Mouse (Mus musculus) hematopoietic stem cell, adult 5-6 weeks (primary cell): ENCODE measurements around the gene Galnt9. TPM values are rescaled to one million over a fixed set of nuclear protein-coding genes. Genes with fewer than 3 reads are reported as not detected.

Experiments
- ATAC-seq, 2 experiments: fragments of 125-278 bp in 1 of 2; replicated peaks in 1 of 2; 2 replicates each; pipeline ENCODE4 v1.8.0; 2016 to 2017; ENCODE audit warnings: inconsistent platforms in 2 of 2, mild to moderate bottlenecking in 2 of 2, moderate number of reproducible peaks in 2 of 2, low read depth in 1 of 2, moderate TSS enrichment in 1 of 2; ENCODE audit not compliant: low FRiP score in 2 of 2, poor library complexity in 2 of 2, severe bottlenecking in 2 of 2, insufficient read depth in 1 of 2, low TSS enrichment in 1 of 2
- total RNA-seq: library from RNA; stranded (forward); fragments of 172-1452, 232-1000 nt; gene quantifications from 2 replicates; pipeline ENCODE4 v1.2.3, GENCODE M21; 2017

The Galnt9 gene
- total RNA-seq, 1 experiment from 2014 or later, result not detected

GRCm38 (mm10) chr5:110562741-110563326 lies 18.7 kb downstream of the Galnt9 start:
- ATAC-seq, result no peak

DNA sequence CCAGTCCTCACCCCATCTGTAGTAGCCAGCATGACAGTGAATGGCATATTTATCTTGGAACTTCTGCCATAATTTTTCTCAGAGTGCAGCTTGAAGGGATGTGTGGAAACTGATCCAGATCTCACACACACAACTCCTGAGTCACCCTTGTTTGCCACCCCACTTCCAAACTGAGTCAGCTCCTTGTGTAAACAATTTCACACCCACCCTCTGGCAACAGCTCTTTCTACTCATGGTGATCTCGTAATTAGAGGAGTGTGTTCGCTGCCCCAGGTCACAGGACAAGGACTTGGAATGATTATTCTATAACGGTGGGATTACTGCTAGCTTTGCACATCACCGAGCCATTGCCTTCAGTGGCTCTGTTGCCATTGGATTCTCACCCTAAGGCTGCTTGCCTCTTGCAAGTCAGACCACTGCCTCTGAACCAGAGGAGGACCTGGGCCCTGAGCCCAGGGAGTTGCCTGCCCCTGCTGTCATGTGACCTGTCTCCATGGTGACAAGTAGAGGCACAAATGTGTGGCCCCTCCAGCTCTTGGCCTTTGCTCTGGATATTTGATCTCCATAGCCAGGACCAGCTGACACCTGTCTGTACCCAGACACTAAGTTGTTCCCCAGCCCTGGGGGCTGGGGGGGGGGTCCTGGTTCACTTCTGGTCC lies 21.0 kb downstream of the Galnt9 start:
- no peak for ATAC-seq

- ATAC-seq, result no peak
These were observed 23.4 kb downstream of the Galnt9 start for GRCm38 (mm10) chr5:110567547-110567946.

- no peak for ATAC-seq
These were observed 30.7 kb downstream of the Galnt9 start for GRCm38 (mm10) chr5:110574888-110575287.

DNA sequence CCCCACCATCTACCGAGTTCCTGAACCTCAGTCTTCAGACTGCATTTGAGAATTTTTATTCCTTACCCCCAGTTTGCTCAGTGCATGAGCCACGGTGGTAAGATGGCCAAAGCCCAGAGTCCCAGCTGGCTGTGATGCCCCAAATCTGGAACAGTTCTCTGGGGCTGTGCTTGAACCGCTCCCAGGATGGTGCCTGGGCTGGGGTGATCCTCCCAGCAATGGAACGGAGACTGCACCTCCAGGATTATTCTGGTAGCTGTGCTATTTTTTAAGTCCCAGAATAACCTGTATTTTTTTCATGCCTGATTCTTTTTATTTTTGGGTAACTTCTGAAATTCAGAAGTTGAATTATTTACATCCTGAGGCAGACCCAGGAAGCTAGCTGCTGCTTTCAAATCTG lies 35.1 kb downstream of the Galnt9 start:
- no peak for ATAC-seq

DNA sequence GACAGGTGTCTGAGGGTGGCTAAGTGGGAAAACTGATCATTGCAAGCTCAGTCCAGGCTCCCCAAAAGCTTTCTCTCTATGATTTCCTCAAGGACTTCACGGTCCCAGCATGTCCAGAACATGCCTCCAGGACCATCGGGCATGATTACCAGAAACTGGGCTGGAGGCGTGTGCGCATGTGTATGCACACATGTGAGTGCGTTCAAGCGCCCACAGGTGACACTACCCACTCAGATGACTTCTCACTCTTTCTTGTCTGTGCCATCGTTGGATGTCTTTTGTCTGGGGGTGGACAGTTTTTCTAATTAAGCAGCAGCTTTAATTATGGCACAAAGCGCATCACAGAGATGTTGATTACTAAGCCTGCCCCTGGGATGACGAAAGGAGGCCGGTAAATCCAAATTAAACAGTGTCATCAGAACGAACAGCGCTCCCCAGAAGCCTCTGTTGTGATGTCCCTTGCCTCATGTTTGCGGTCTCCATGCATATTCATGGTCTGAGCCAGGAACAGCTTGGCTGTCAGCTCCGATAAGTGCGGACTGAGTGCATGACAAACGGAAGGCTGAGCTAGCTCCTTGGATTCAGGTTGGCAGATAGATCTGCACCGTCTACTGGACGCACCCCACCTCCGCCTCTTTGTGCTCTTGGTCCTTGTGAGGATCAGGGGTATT lies 36.5 kb downstream of the Galnt9 start:
- no peak for ATAC-seq

DNA sequence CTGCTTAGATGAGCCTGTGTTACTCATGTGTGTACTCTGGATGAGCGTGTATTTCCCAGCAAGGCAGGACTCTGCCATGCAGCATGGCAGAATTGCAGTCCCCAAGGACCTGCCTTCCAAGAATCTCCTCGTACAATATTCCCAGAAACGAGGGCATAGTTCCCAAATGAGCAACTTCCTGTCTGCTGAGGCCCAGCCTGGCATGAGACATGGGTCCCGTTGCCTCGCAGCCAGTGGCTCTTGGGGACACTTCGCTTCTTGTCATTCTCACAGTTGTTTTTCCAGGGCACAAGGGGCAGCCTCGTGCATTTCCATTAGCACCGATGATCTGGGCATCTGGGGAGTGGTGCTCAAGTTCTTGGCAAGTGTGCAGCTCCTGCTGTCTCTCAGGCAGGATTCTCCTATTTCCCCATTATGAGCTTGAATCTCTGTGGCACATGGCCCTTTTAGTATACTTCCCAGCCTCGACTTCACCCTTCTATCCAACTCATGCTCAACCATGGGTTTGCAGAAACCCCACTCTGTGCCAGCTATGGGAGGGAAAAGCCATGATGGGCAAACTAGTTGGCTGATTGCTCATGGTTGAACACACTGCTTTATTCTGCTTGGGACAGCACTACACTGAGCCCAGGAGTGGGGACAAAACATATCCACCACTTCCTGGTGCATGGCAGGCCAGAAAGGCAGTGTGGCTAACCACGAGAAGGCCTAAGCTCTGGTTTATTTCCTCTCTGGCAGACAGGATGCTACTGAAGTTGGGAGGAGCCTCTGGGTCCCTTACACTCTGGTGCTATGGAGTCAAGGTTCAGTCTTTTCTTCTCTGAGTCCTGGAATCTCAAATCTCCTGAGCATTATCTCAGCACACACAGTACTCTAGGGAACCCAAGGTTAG lies 38.7 kb downstream of the Galnt9 start:
- peak; percentile 92 to 94 for ATAC-seq

DNA sequence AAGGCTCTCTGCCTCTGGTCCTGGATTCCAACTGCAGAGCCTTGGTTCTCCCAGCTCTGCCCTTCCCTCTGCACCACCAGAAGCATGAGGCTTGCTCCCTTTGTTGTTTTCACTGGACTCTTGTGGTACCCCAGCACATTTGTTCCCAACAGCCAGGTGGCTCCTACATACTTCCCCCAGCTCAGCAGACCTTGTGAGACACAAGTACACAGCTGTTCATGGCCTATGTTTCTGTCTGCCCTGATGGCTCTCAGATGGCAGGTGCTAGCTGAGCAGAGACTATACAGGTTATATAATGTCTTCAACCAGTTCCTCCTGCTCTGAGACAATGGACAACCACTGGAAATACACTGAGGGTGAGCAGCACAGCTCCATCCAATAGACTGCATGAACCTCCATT lies 43.3 kb downstream of the Galnt9 start:
- no peak for ATAC-seq

GRCm38 (mm10) chr5:110589833-110590232 lies 45.7 kb downstream of the Galnt9 start:
- 0 out of 4 replicates have a peak, but pooled peaks of 1 of the 2 experiments have one; percentile 22 for ATAC-seq

- ATAC-seq, result no peak
These were observed 50.3 kb downstream of the Galnt9 start for GRCm38 (mm10) chr5:110594465-110594864.

GRCm38 (mm10) chr5:110595341-110595740 lies 51.2 kb downstream of the Galnt9 start:
- no peak for ATAC-seq

- ATAC-seq, result no peak
These were observed 52.1 kb downstream of the Galnt9 start for GRCm38 (mm10) chr5:110596086-110596780.

DNA sequence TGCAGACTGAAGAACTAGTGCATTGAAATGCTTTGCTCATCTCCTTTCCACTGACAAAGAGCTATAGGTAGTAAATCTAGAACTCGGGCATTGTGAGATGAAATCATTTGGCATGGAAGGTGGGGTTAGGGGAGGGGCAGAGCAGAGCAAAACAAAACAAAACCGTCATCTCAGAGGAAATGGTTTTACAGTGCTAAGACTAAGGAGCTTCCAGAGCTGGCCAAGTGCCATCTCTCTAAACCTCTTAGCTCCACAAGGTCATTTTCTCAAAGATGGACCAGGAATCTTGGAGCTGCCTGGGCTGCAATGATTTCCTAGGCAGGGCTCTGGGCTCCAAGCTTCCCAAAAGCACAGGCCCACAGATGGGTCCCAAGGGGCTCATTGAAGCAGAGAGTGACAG lies 53.3 kb downstream of the Galnt9 start:
- ATAC-seq, result no peak

GRCm38 (mm10) chr5:110598298-110599095 lies 54.3 kb downstream of the Galnt9 start:
- ATAC-seq, result no peak

GRCm38 (mm10) chr5:110603016-110603685 lies 59.0 kb downstream of the Galnt9 start:
- peak in 1 of 2 experiments; percentile 46; a peak in 2 of 4 replicates for ATAC-seq

- no peak for ATAC-seq
These were observed 60.2 kb downstream of the Galnt9 start for GRCm38 (mm10) chr5:110604311-110604710.
